8 mouse cellular contexts compared by ENCODE assay signal in the genomic region with DNA sequence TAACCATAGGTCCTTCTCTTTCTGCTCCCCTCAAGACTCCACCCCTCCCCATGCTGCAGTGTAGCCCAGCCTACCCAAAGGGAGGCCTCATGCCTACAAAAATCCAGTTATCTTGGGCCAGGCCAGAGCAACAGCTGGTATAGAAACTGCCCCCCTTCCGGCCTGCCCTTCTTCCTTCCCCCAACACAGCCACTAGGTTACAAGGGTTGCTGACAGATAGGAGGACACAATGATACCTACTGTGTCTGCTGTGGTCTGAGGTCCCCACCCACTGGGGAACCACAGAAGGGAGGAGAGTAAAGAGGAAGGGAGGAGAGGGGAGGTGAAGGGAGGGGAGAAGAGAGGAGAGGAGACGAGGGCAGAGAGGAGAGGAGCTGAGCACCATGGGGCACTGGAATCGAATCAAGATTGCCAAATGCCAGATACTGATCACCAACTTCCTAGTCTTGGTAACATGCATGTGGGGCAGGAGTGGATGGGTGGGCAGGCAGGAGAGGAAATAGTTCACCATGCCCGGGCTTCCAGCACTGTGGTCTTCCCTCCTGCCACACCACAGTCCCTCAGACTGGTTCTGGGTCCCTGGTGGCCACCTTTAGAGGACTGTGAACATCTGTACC. TPM values are rescaled to one million over a fixed set of nuclear protein-coding genes. Genes with fewer than 3 reads are reported as not detected.
DNase-seq lines count a peak whose midpoint lies in the region; ATAC-seq and TF ChIP-seq lines count a peak whose summit lies in the region.

TSS of gene Tspan32 (plus strand) at position 320 of the 617 bp plus-strand sequence.

- H3K27me3 ChIP-seq in G1E (ENCODE audit: insufficient read depth, low read length): no peaks in the 10 kb centered on the region
- no peaks in the 10 kb centered on the region for H3K27me3 ChIP-seq in limb, embryonic 13.5 days
- no peaks in the 10 kb centered on the region for H3K27me3 ChIP-seq in hindbrain, embryonic 14.5 days (ENCODE audit: control insufficient read depth, insufficient read depth, low read length)

- H3K36me3 ChIP-seq in G1E (replicated peaks): peaks cover 41% of the 10 kb centered on the region
- no peaks in the 10 kb centered on the region for H3K36me3 ChIP-seq in limb, embryonic 13.5 days
- H3K36me3 ChIP-seq in hindbrain, embryonic 14.5 days (replicated peaks; ENCODE audit: control insufficient read depth, insufficient read depth): no peaks in the 10 kb centered on the region

- peak; percentile 72 for ATAC-seq in G1E (ENCODE audit: extremely low read depth, insufficient number of reproducible peaks, low FRiP score, poor library complexity, severe bottlenecking)
- ATAC-seq in limb, embryonic 13.5 days (ENCODE audit: low FRiP score, low read depth): no peak
- ATAC-seq in hindbrain, embryonic 14.5 days (ENCODE audit: low FRiP score): no peak

- peak; percentile 88 for DNase-seq in CD4-positive helper T cell, adult 2 months (ENCODE audit: low read depth, low spot score)
- peak; percentile 84 for DNase-seq in G1E (ENCODE audit: low spot score)
- peak; percentile 80 for DNase-seq in naive thymus-derived CD4-positive, alpha-beta T cell, adult 2 months (ENCODE audit: low read depth)
- DNase-seq in frontal cortex, postnatal 25 days (ENCODE audit: low spot score in 2 of 2): no peak
- DNase-seq in left cerebral cortex, adult 18-20 months (ENCODE audit: low spot score in 2 of 2): no peak
- no peak for DNase-seq in gastrocnemius, postnatal 36 days
- no peak for DNase-seq in hindbrain, embryonic 14.5 days (ENCODE audit: low spot score)

- 82% methylated on average over 4 of the region's 4 CpGs for WGBS in limb, embryonic 13.5 days
- 84% methylated on average over 4 of the region's 4 CpGs for WGBS in hindbrain, embryonic 14.5 days

- H3K27ac ChIP-seq in limb, embryonic 13.5 days: peak within 1 kb of the TSS; percentile 65; the same call in 1 of the 2 replicates
- H3K27ac ChIP-seq in hindbrain, embryonic 14.5 days: no peak within 1 kb of the TSS

- H3K9me3 ChIP-seq in G1E (replicated peaks): no peaks in the 10 kb centered on the region
- no peaks in the 10 kb centered on the region for H3K9me3 ChIP-seq in limb, embryonic 13.5 days
- H3K9me3 ChIP-seq in hindbrain, embryonic 14.5 days (ENCODE audit: control insufficient read depth, low read length): no peaks in the 10 kb centered on the region

- peak within 1 kb of the TSS; percentile 19; the same call in 1 of the 2 replicates for H3K9ac ChIP-seq in limb, embryonic 13.5 days
- H3K9ac ChIP-seq in hindbrain, embryonic 14.5 days: no peak within 1 kb of the TSS

- peak within 1 kb of the TSS; percentile 80 for H3K4me3 ChIP-seq in G1E (ENCODE audit: low read depth, low read length)
- no peak within 1 kb of the TSS for H3K4me3 ChIP-seq in limb, embryonic 13.5 days
- H3K4me3 ChIP-seq in hindbrain, embryonic 14.5 days (replicated peaks; ENCODE audit: low read length): no peak within 1 kb of the TSS

- TF ChIP-seq CTCF in G1E (IDR thresholded peaks at IDR 0.05; ENCODE audit: low read depth, low read length): no peak

- H3K4me2 ChIP-seq in limb, embryonic 13.5 days (replicated peaks): peak within 1 kb of the TSS; percentile 19; the same call in 1 of the 2 replicates
- no peak within 1 kb of the TSS for H3K4me2 ChIP-seq in hindbrain, embryonic 14.5 days (replicated peaks)

- intact Hi-C loops in gastrocnemius, postnatal 36 days (cut with DNase I): loop anchor here (5.0 to 10.0 kb wide), 2 partner anchors 132 to 460 kb away; partner anchors contain the start of gene Cdkn1c

- peaks cover 74% of the 10 kb centered on the region for H3K4me1 ChIP-seq in G1E (ENCODE audit: insufficient read depth, low read depth, low read length)
- peaks cover 50% of the 10 kb centered on the region for H3K4me1 ChIP-seq in limb, embryonic 13.5 days
- peaks cover 12% of the 10 kb centered on the region for H3K4me1 ChIP-seq in hindbrain, embryonic 14.5 days (replicated peaks; ENCODE audit: control insufficient read depth, insufficient read depth, low read length)

RNA-seq across cellular contexts. Expression of gene Tspan32, which starts in this region (rescaled TPM):
- total RNA-seq in G1E (2014; fragmentation: Nextera tagmentation) (104 and 119 TPM in 2 replicates), G1E (2017) (247 and 297 TPM in 2 replicates)
- polyA plus RNA-seq in G1E (2012): 57.5 and 59.3 TPM in 2 replicates
- polyA plus RNA-seq in limb, embryonic 13.5 days (2015; fragmentation: Nextera tagmentation; extraction: Ambion mirVana): 3.4 and 5.2 TPM in 2 replicates
- total RNA-seq in left cerebral cortex, adult 18-20 months (2021): under 1 TPM in 1 of 2 experiments, not detected in 1; 0.44 TPM
- total RNA-seq in gastrocnemius, postnatal 36 days (2021): under 1 TPM; 0.15 to 0.27 TPM
- 0.43 and 0.82 TPM in 2 replicates for polyA plus RNA-seq in hindbrain, embryonic 14.5 days (2014; fragmentation: Nextera tagmentation; extraction: Ambion mirVana)

Comparison
In these comparisons a context has a peak if more than half of its experiments do, and no peak if none do; other contexts are left out.
1. RNA of gene Tspan32 (total RNA-seq): 104 to 297 TPM in G1E; 0.44 TPM in left cerebral cortex, adult 18-20 months and 0.15 to 0.27 TPM in gastrocnemius, postnatal 36 days; every median in the first group is over 10 times any median in the second.
2. DNase-seq: peak in CD4-positive helper T cell, adult 2 months (single experiment), G1E (single experiment) and naive thymus-derived CD4-positive, alpha-beta T cell, adult 2 months (single experiment); none in frontal cortex, postnatal 25 days (0 of 2), left cerebral cortex, adult 18-20 months (0 of 2), gastrocnemius, postnatal 36 days (0 of 2) and hindbrain, embryonic 14.5 days (single experiment).